Mouse (Mus musculus) left cerebral cortex, postnatal 36 days (tissue): ENCODE data around the gene Ms4a4c. TPM values are rescaled to one million over a fixed set of nuclear protein-coding genes. Genes with fewer than 3 reads are reported as not detected.
"Not testable (repeated sequence)": the region's sequence is repeated elsewhere in the genome, so short reads cannot be mapped to it uniquely, and the experiment has no call there.

Experiments used
- DNase-seq, 2 experiments: peaks; one replicate each; pipeline ENCODE4 v3.0.0; 2021 to 2022; ENCODE audit warnings: low spot score in 2 of 2, mixed read lengths in 1 of 2
- intact Hi-C: fragments of 180-260 bp; cut with DNase I; formaldehyde crosslinking; loops from one replicate; pipeline ENCODE4 v1.15.1; 2025
- total RNA-seq, 2 experiments: library from RNA; stranded (reverse); gene quantifications; 2 replicates each; pipeline ENCODE4 v1.2.3; 2021

Gene Ms4a4c
- total RNA-seq = under 1 TPM in 1 of 2 experiments, not detected in 1; 0.23 TPM

GRCm38 (mm10) chr19:11404527-11404926, at the start of gene Ms4a4c:
TSS of gene Ms4a4c (plus strand) at chr19:11404770.
- intact Hi-C loops = no loop called here
- DNase-seq = no peak

- DNase-seq = no peak
- intact Hi-C loops = no loop called here
Measured at GRCm38 (mm10) chr19:11355730-11356129, 48.8 kb upstream of the Ms4a4c start.

- DNase-seq = no peak
Measured at GRCm38 (mm10) chr19:11360106-11360505, 44.5 kb upstream of the Ms4a4c start.

GRCm38 (mm10) chr19:11362002-11362401, 42.6 kb upstream of the Ms4a4c start:
- no peak for DNase-seq
- intact Hi-C loops = no loop called here

More at GRCm38 (mm10) chr19:11360106-11360505, 44.5 kb upstream of the Ms4a4c start:
- intact Hi-C loops = no loop called here

GRCm38 (mm10) chr19:11368310-11368709, 36.3 kb upstream of the Ms4a4c start:
- intact Hi-C loops = no loop called here
- DNase-seq = no peak

GRCm38 (mm10) chr19:11371181-11371580, 33.4 kb upstream of the Ms4a4c start:
- no peak for DNase-seq
- intact Hi-C loops = no loop called here

GRCm38 (mm10) chr19:11375273-11375672, 29.3 kb upstream of the Ms4a4c start, which contains the start of gene Ms4a4a:
TSS of gene Ms4a4a (plus strand) at chr19:11375523.
- intact Hi-C loops = no loop called here
- no peak for DNase-seq

- intact Hi-C loops = no loop called here
- DNase-seq = no peak
Measured at GRCm38 (mm10) chr19:11376399-11376798, 28.2 kb upstream of the Ms4a4c start.

- intact Hi-C loops = no loop called here
Measured at GRCm38 (mm10) chr19:11387109-11387508, 17.5 kb upstream of the Ms4a4c start.

GRCm38 (mm10) chr19:11387685-11388084, 16.9 kb upstream of the Ms4a4c start:
- intact Hi-C loops = no loop called here

More at GRCm38 (mm10) chr19:11387109-11387508, 17.5 kb upstream of the Ms4a4c start:
- DNase-seq = no peak

GRCm38 (mm10) chr19:11388949-11389348, 15.6 kb upstream of the Ms4a4c start:
- DNase-seq = no peak
- intact Hi-C loops = no loop called here

More at GRCm38 (mm10) chr19:11387685-11388084, 16.9 kb upstream of the Ms4a4c start:
- no peak for DNase-seq

GRCm38 (mm10) chr19:11395769-11396168, 8.8 kb upstream of the Ms4a4c start:
- no peak for DNase-seq
- intact Hi-C loops = no loop called here

GRCm38 (mm10) chr19:11407428-11407827, 2.9 kb downstream of the Ms4a4c start:
- DNase-seq = no peak
- intact Hi-C loops = no loop called here

- intact Hi-C loops = no loop called here
Measured at GRCm38 (mm10) chr19:11408591-11408990, 4.0 kb downstream of the Ms4a4c start.

GRCm38 (mm10) chr19:11411640-11412039, 7.1 kb downstream of the Ms4a4c start:
- intact Hi-C loops = no loop called here
- DNase-seq = no peak

More at GRCm38 (mm10) chr19:11408591-11408990, 4.0 kb downstream of the Ms4a4c start:
- DNase-seq = no peak

- DNase-seq = no peak
- intact Hi-C loops = no loop called here
Measured at GRCm38 (mm10) chr19:11414084-11414483, 9.5 kb downstream of the Ms4a4c start.

GRCm38 (mm10) chr19:11415581-11415980, 11.0 kb downstream of the Ms4a4c start:
- intact Hi-C loops = no loop called here
- DNase-seq = no peak

GRCm38 (mm10) chr19:11418865-11419264, 14.3 kb downstream of the Ms4a4c start:
- DNase-seq, intact Hi-C loops: not testable (repeated sequence)

GRCm38 (mm10) chr19:11431209-11431608, 26.6 kb downstream of the Ms4a4c start:
- DNase-seq, intact Hi-C loops: not testable (repeated sequence)

- intact Hi-C loops = no loop called here
- no peak for DNase-seq
Measured at GRCm38 (mm10) chr19:11435058-11435834, 30.7 kb downstream of the Ms4a4c start.

- intact Hi-C loops = no loop called here
- DNase-seq = no peak
Measured at GRCm38 (mm10) chr19:11443338-11443737, 38.8 kb downstream of the Ms4a4c start, which contains the start of gene Ms4a4b. TSS of gene Ms4a4b (plus strand) at chr19:11443553.
